Mouse (Mus musculus) erythroblast, adult 5-6 weeks (primary cell): ENCODE measurements around the gene Rpl12. TPM values are rescaled to one million over a fixed set of nuclear protein-coding genes. Genes with fewer than 3 reads are reported as not detected.

ENCODE experiments used
- ATAC-seq: replicated peaks from 2 replicates; pipeline ENCODE4 v1.8.0; 2016; ENCODE audit warnings: moderate number of reproducible peaks, mild to moderate bottlenecking, moderate TSS enrichment, inconsistent platforms; ENCODE audit not compliant: poor library complexity, low FRiP score, severe bottlenecking
- total RNA-seq, 2 experiments: library from RNA; stranded (forward) in 1 of 2; stranded (reverse) in 1 of 2; fragments of 150-400 nt in 1 of 2; fragments of 200-764, 138-1000 nt in 1 of 2; gene quantifications; 2 replicates each; pipeline versions ENCODE4 v1.2.3 to v1.2.4; 2015 to 2017; ENCODE audit warnings: low replicate concordance in 2 of 2

Rpl12 gene
- total RNA-seq, 2 experiments from 2014 or later: 320 to 430 TPM

DNA sequence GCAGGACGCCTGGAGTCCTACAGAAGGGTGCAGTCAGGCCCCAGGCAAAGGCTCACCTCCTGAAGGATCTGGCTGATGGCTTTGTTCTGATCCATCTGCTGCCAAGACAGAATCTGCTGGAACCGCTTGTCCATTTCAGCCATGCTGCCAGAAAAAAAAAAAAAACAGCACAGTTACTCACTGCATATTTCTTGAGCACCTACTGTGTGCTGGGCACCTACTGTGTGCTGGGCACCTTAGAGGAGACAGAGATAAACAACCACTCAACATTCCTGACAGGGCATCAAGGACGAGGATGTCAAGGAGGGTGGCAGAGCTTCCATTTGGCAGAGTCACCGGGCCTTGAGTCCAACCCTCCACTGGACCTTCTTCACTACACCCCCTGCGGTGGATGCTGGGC, 22.6 kb upstream of the Rpl12 start:
- ATAC-seq: no peak

DNA sequence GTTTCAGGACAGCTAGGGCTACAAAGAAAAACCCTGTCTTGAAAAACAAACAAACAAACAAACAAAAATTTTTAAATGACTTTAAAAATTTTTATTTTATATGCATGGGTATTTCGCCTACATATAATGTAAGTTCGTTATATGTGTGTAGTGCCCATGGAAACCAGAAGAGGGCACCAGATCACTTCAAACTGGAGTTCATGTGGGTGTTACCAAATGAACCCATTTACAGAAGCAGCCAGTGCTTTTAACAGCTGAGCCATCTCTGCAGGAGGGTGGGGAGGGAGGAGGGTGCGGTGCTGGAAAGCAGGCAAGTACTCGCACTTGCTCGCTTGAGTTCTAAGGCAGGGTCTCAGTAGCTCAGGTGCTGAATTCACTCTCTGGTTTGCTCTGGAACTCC, 21.9 kb upstream of the Rpl12 start:
- peak; percentile 64 for ATAC-seq

DNA sequence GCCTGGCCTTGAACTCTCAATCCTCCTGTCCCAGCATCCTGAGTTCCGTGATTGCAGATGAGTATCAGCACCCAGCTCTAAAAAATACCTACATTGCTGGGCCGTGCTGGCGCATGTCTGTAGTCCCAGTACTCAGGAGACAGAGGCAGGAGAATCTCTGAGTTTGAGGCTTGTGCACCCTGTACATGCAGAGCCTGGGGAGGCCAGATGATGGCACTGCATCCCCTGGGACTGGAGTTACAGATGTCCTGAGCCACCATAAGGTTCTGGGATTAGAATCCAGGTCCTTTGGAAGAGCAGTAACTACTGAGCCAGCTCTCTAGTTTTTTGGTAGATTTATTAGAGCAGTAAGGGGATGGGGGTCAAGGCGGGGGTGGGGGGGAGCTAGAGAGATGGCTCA, 20.9 kb upstream of the Rpl12 start:
- ATAC-seq: no peak

DNA sequence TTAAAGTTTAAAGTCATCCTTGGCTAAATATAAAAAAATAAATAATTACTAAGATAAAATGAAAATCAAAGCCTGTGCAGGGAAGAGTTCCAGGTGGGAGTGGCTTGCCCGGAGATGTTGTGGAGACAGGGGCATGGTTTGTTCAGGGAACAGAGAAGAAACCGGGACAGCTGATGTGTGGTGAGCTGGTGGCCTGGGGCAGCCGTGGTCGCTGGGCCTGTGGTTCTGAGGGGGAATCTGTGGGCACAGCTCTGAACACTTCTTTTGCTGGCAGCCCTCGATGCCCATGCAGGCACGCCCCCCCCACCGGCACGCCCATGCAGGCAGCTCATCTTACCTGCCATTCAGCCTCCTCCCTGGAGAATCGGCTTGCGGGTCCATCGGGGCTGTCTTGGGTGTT, 13.9 kb upstream of the Rpl12 start:
- no peak for ATAC-seq

GRCm38 (mm10) chr2:32954581-32954980, 6.8 kb upstream of the Rpl12 start:
- no peak for ATAC-seq

DNA sequence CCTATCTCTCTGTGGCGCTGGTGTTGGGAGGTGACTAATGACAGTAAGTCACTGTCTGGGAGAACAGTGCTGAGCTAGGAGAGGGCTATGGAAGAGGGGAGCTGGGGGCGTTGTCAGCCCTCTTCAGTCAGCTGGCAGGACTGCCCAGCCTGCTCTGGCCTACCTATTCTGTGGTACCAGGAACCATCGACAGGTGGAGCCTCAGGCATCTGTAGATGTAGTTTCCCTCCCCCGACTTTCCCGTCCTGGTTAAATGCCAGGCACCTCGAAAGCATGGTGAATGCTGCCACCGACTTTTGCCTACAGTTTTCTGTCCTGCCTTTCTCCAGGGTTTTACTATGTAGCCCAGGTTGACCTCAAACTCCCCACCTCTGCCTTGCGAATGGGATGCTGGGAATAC, 4.0 kb upstream of the Rpl12 start:
- no peak for ATAC-seq

DNA sequence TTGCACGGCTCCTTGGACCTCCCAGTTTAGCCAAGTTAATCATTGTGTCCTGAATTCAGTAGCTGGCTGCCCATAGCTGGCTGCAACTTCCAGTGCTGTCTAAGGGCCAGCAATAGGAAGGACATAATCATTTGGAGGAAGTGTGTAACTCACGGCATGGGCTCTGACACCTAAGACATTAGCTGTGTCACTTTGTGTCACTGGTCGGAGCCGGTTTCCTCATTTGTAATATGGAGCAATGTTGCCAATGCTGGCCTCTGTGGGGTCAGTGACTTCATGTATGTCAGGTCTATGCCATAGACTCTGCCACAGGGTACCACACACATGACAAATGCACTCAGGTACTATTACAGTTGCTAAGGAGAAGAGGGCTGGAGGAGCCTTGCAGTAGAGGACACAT, 1.1 kb upstream of the Rpl12 start:
- no peak for ATAC-seq

DNA sequence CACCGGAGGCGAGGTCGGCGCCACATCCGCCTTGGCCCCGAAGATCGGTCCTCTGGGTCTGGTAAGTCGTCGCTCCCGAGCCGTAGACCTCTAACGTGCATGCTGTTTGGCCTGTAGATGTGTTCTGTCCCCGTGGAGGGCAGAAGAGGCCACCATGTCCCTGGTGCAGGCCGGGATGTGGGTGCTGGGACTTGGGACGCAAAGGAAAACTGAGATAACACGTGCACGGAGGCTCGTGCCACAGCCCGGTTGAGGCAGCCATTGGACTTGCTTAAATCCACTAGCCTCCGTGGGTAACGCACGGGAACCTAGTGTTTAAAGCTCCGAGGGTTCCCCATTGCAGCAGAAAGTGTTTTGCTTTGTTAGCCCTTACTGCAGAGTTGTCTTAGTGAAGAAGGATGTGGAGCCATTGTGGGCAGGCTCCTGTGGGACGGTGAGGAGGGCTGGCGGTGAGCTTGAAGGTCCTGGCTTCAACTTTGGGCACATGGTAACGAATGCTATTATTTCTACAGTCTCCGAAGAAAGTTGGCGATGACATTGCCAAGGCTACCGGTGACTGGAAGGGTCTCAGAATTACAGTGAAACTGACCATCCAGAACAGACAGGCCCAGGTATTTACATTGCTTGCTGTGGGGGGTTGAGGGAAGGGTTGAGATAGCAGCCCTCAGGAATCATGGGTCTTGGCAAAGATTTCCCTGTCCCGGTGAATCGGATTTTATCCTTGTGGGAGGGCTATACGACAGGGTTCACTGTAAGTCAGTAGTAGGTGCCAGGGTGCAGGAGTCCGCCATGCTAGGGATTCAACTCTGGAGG, 909 bp downstream of the Rpl12 start:
- ATAC-seq: no peak

DNA sequence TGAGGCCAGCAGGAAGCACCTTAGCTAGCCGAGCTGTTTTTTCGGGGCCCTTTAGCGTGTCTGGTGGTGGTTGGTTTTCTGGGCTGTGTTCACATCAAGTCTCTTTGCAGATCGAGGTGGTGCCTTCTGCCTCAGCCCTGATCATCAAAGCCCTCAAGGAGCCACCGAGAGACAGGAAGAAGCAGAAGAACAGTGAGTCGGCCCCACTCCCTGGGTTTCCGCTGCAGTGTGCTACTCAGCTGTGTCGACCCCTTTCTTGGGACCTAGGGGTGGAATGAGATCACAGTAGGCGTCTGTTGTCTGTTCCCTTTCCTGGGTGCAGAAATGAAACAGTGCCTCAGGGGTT, 1.5 kb downstream of the Rpl12 start:
- no peak for ATAC-seq

DNA sequence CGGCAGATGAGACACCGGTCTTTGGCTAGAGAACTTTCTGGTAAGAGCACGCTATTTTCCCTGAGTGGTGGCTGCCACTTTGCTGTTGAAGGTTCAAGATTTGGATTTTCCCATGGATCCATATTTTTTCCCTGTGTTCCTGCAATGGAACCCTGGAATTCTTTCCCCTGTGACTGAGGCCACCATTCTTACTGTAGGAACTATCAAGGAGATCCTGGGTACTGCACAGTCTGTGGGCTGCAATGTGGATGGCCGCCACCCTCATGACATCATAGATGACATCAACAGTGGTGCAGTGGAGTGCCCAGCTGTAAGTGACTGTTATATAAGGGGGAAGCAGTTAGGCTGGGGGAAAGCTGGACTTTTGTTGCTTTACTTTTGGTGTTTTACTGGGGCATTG, 2.2 kb downstream of the Rpl12 start:
- no peak for ATAC-seq

DNA sequence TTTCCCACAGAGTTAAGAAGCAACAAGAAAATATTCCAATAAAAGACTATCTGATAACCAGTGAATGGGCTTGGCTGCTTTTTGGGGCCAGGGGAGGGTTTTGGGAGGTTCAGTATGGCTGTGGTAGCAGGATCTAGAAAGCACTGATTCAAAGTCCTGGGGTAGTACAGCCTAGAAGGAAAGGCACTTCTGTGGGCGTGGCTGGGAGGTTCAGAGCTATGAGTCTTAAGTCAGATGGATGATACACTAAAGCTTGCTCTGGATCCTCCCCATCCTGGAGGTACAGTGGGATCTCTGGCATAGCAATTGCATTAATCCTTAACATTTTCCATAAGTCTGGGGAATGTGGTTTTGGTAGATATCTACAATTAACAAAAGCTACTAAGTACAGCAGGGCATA, 2.6 kb downstream of the Rpl12 start:
- no peak for ATAC-seq

GRCm38 (mm10) chr2:32964659-32965457, 3.5 kb downstream of the Rpl12 start:
- ATAC-seq: no peak

GRCm38 (mm10) chr2:32965511-32966183, 4.3 kb downstream of the Rpl12 start:
- ATAC-seq: no peak

DNA sequence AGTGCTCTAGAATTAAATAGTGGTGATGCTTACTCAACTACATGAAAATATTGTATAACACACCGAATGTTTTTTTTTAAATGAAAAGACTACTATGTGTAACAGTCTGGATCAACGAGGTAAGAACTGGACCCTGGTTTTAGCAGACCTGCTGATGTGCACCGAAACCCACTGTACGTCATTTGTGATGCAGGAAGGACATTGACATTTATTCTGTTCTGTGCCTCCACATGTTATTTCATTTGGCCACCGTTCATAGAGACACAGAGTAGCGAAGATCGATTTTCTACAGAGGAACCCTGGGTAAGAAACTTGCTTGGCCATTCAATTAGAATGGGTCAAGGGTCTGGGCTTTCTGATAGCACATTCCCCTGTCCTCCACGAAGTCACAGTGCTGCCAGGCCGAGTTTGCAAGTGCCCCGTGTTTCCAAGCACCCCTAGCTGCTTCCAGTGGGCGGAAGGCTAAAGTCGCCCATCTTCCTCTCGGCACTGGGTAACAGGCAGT, 4.9 kb downstream of the Rpl12 start:
- ATAC-seq: no peak

GRCm38 (mm10) chr2:32966689-32967631, 5.6 kb downstream of the Rpl12 start:
- peak; percentile 84 for ATAC-seq

DNA sequence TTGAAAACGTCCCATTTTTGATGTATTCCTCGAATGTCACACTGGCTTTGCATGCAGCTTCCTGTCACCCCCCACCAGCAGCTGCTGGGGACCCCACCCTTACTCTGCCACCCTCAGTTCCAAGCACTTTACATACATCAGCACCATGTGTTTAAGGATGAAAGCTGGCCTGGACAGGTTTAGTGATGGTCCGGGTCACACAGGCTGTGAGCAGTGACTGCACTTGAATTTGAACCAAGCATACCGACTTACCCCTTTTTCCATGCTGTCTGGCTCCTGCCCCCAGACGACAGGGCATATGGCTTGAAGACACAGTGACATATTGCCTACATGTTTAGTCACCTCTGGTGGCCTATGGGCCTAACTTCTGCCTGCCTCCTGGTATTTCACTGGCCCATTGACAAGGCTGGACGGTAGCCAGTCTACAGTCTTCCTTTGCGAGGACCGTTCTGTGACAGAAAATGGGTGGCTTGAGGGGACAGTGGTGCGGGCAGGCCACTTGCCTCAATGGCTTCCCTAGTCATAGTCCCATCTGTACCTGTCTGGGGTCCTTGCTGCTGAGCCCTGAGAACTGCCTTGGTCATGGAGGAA, 6.8 kb downstream of the Rpl12 start:
- ATAC-seq: no peak

DNA sequence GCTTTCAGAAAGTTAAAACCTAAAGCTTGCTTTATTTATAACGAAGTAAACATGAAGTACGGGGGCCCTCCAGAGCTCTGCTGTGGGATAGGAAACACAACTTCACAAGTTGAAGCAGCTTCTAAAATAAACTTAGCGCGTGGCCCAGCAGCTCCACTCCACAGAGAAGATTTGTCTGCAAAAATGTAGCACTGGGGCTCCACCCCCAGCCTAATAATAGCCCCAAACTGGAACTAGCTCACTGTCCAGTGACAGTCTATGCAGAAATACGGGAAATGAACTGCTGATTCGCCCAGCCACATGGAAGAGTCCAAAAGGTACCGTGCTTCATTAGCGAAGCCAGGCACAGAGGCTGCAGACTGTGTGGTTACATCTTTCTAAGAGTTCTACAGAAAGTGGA, 8.0 kb downstream of the Rpl12 start:
- no peak for ATAC-seq

- no peak for ATAC-seq
These were observed 9.9 kb downstream of the Rpl12 start for GRCm38 (mm10) chr2:32971235-32971634.

GRCm38 (mm10) chr2:32974216-32974615, 12.9 kb downstream of the Rpl12 start:
- ATAC-seq: no peak
